9 mouse cellular contexts compared by ENCODE assay signal in genomic region chr2:112196859-112197258, GRCm38 (mm10). TPM values are rescaled to one million over a fixed set of nuclear protein-coding genes. Genes with fewer than 3 reads are reported as not detected.
DNase-seq lines count a peak whose midpoint lies in the region; ATAC-seq lines count a peak whose summit lies in the region.
"Had no signal": no experiment of that assay in that cellular context is flagged by ENCODE, and none has a peak within 500 bp of the region (broad histone marks: within the 10 kb centered on the region; RNA-seq: fewer than 3 reads in every experiment).

No protein-coding gene starts in this region.

- no peaks in the 10 kb centered on the region for H3K36me3 ChIP-seq in intestine, embryonic 16.5 days (ENCODE audit: control insufficient read depth, insufficient read depth, low read length)
- H3K36me3 ChIP-seq: limb, embryonic 15.5 days had no signal

- DNase-seq in gastrocnemius, postnatal 10 days, result peak; percentile 14
- no peak for DNase-seq in gastrocnemius, postnatal 4 days (ENCODE audit: low spot score in 2 of 2)
- DNase-seq in CD8-positive naive resting alpha-beta T cell, adult 2 months (ENCODE audit: low read depth in 2 of 2, low spot score in 2 of 2), result peak; percentile 11 to 27
- peak; percentile 30 for DNase-seq in brain, embryonic 18.5 days (ENCODE audit: low read depth, low spot score)
- DNase-seq in lung, adult 18-20 months, result peak; percentile 15 to 48
- peak; percentile 62 to 67 for DNase-seq in right cerebral cortex, postnatal 10 days (ENCODE audit: low spot score in 2 of 2)

- no peaks in the 10 kb centered on the region for H3K4me1 ChIP-seq in intestine, embryonic 16.5 days (ENCODE audit: control insufficient read depth, insufficient read depth, low read length)
- H3K4me1 ChIP-seq: limb, embryonic 15.5 days had no signal

- no peak overlapping the region for H3K9ac ChIP-seq in intestine, embryonic 16.5 days (ENCODE audit: low read depth, low read length)
- H3K9ac ChIP-seq: limb, embryonic 15.5 days had no signal

- no peak overlapping the region for H3K4me3 ChIP-seq in intestine, embryonic 16.5 days (ENCODE audit: low read length)
- H3K4me3 ChIP-seq: limb, embryonic 15.5 days had no signal

- no peak overlapping the region for H3K4me2 ChIP-seq in intestine, embryonic 16.5 days (ENCODE audit: low read depth, low read length)
- H3K4me2 ChIP-seq: limb, embryonic 15.5 days had no signal

- H3K27ac ChIP-seq in intestine, embryonic 16.5 days (ENCODE audit: low read length), result no peak overlapping the region
- H3K27ac ChIP-seq: limb, embryonic 15.5 days had no signal

- 1% methylated on average over 2 of the region's 2 CpGs for WGBS in intestine, embryonic 16.5 days

- peak; percentile 49; the same call in 1 of the 2 replicates for ATAC-seq in erythroid progenitor cell, adult 5-6 weeks (replicated peaks; ENCODE audit: low FRiP score, poor library complexity, severe bottlenecking)
- ATAC-seq in intestine, embryonic 16.5 days, result peak; percentile 65; the same call in 1 of the 2 replicates

- no peaks in the 10 kb centered on the region for H3K9me3 ChIP-seq in intestine, embryonic 16.5 days (ENCODE audit: control insufficient read depth, low read length)
- H3K9me3 ChIP-seq: limb, embryonic 15.5 days had no signal

- H3K27me3 ChIP-seq in intestine, embryonic 16.5 days (replicated peaks; ENCODE audit: control insufficient read depth, insufficient read depth, low read length), result no peaks in the 10 kb centered on the region
- H3K27me3 ChIP-seq: limb, embryonic 15.5 days had no signal

RNA-seq across cellular contexts. Expression of gene Lpcat4, which starts 42.4 kb away (rescaled TPM):
- total RNA-seq in gastrocnemius, postnatal 10 days (2021), result 1 to 10 TPM; 3.0 to 5.3 TPM
- 1 to 10 TPM; 5.0 to 5.5 TPM for total RNA-seq in gastrocnemius, postnatal 4 days (2021)
- total RNA-seq in erythroid progenitor cell, adult 5-6 weeks (2015; ENCODE audit: low replicate concordance), result 2.5 and 5.0 TPM in 2 replicates
- total RNA-seq in erythroid progenitor cell, adult 5-6 weeks (2017; ENCODE audit: low replicate concordance), result 0.39 TPM in 1 of 2 replicates, not detected in the other
- polyA plus RNA-seq in intestine, embryonic 16.5 days (2015; fragmentation: Nextera tagmentation; extraction: Ambion mirVana), result 19.9 and 22.6 TPM in 2 replicates

RNA-seq across cellular contexts. Expression of gene Olfr1318, which starts 42.9 kb away (rescaled TPM):
- not detected for total RNA-seq in gastrocnemius, postnatal 10 days (2021)
- not detected for total RNA-seq in gastrocnemius, postnatal 4 days (2021)
- total RNA-seq in erythroid progenitor cell, adult 5-6 weeks (2015; ENCODE audit: low replicate concordance), result not detected in 2 replicates
- total RNA-seq in erythroid progenitor cell, adult 5-6 weeks (2017; ENCODE audit: low replicate concordance), result not detected in 2 replicates
- polyA plus RNA-seq in intestine, embryonic 16.5 days (2015; fragmentation: Nextera tagmentation; extraction: Ambion mirVana), result not detected in 2 replicates
- polyA plus RNA-seq: limb, embryonic 15.5 days had no signal

RNA-seq across cellular contexts. Expression of gene Olfr1317, which starts 56.7 kb away (rescaled TPM):
- total RNA-seq in gastrocnemius, postnatal 10 days (2021), result not detected
- total RNA-seq in gastrocnemius, postnatal 4 days (2021), result not detected
- not detected in 2 replicates for total RNA-seq in erythroid progenitor cell, adult 5-6 weeks (2015; ENCODE audit: low replicate concordance)
- total RNA-seq in erythroid progenitor cell, adult 5-6 weeks (2017; ENCODE audit: low replicate concordance), result not detected in 2 replicates
- polyA plus RNA-seq in intestine, embryonic 16.5 days (2015; fragmentation: Nextera tagmentation; extraction: Ambion mirVana), result not detected in 2 replicates
- polyA plus RNA-seq: limb, embryonic 15.5 days had no signal

Comparison
In these comparisons a context has a peak if more than half of its experiments do, and no peak if none do; other contexts are left out.
1. DNase-seq: peak in gastrocnemius, postnatal 10 days (single experiment), CD8-positive naive resting alpha-beta T cell, adult 2 months (2 of 2), brain, embryonic 18.5 days (single experiment), lung, adult 18-20 months (2 of 2) and right cerebral cortex, postnatal 10 days (2 of 2); none in gastrocnemius, postnatal 4 days (0 of 2).